Mouse (Mus musculus): ENCODE data around the gene Ajm1. TPM values are rescaled to one million over a fixed set of nuclear protein-coding genes. Genes with fewer than 3 reads are reported as not detected.

Ajm1 gene
- polyA plus RNA-seq, 1 experiment from 2014 or later, result 0.28 TPM

DNA sequence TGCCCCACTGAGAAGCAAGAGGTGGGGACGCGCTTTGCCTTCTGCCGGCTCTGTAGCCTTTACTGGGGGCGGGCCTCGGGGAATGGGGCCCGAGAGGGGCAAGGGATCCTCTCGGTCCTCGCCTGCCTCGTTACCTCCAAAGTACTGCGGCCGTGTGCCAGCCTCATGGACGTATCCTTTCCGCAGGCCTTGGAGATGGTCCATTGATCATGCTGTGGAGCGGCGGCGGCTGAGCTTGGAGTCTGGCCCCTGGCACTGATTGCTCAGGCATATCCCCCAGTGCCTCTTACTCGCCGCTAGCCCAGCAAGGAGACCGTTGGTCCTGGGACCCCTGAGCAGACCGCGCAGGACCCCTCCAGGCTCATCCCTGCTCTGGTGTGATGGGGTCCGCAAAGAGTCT lies 34.8 kb upstream of the Ajm1 start:
- Histone ChIP-seq H3K4me1 (replicated peaks; ENCODE audit: control insufficient read depth, insufficient read depth, low read length) (no peaks in the 10 kb centered on the region; the same call in 1 of the 2 replicates), H3K27me3 (ENCODE audit: control insufficient read depth, insufficient read depth, low read length) (peaks cover 22% of the 10 kb centered on the region), H3K27ac (ENCODE audit: low read depth, low read length) (no peak overlapping the region), H3K4me2 (ENCODE audit: low read depth, low read length, severe bottlenecking) (no peak overlapping the region), H3K4me3 (ENCODE audit: low read depth, low read length) (no peak overlapping the region), H3K9ac (ENCODE audit: low read length) (no peak overlapping the region), H3K9me3 (ENCODE audit: control insufficient read depth, low read length) (no peaks in the 10 kb centered on the region), H3K36me3 (ENCODE audit: control insufficient read depth, insufficient read depth, low read length) (no peaks in the 10 kb centered on the region)
- no peak for DNase-seq (ENCODE audit: low spot score)
- ATAC-seq (replicated peaks; ENCODE audit: low FRiP score), result no peak
- WGBS, result 22% methylated on average over 21 of the region's 22 CpGs

- Histone ChIP-seq H3K36me3 (ENCODE audit: control insufficient read depth, insufficient read depth, low read length) (no peaks in the 10 kb centered on the region), H3K9ac (ENCODE audit: low read length) (peak overlapping the region; percentile 35; the same call in 1 of the 2 replicates), H3K4me3 (ENCODE audit: low read depth, low read length) (peak overlapping the region; percentile 99), H3K4me2 (ENCODE audit: low read depth, low read length, severe bottlenecking) (peak overlapping the region; percentile 71), H3K9me3 (ENCODE audit: control insufficient read depth, low read length) (no peaks in the 10 kb centered on the region), H3K27me3 (ENCODE audit: control insufficient read depth, insufficient read depth, low read length) (no peaks in the 10 kb centered on the region; the same call in 1 of the 2 replicates), H3K4me1 (replicated peaks; ENCODE audit: control insufficient read depth, insufficient read depth, low read length) (peaks cover 3% of the 10 kb centered on the region; the same call in 1 of the 2 replicates), H3K27ac (ENCODE audit: low read depth, low read length) (no peak overlapping the region)
- 67% methylated on average over 10 of the region's 10 CpGs for WGBS
- DNase-seq (ENCODE audit: low spot score) (no peak), ATAC-seq (replicated peaks; ENCODE audit: low FRiP score) (no peak)
These were observed 27.1 kb upstream of the Ajm1 start for GRCm38 (mm10) chr2:25608671-25609070.

GRCm38 (mm10) chr2:25607761-25608622 lies 26.4 kb upstream of the Ajm1 start, which contains the start of gene Rabl6:
Gene Rabl6 (minus strand): TSS chr2:25608521.
- Histone ChIP-seq H3K4me1 (replicated peaks; ENCODE audit: control insufficient read depth, insufficient read depth, low read length) (peaks cover 3% of the 10 kb centered on the region; the same call in 1 of the 2 replicates), H3K36me3 (ENCODE audit: control insufficient read depth, insufficient read depth, low read length) (no peaks in the 10 kb centered on the region), H3K27ac (ENCODE audit: low read depth, low read length) (peak within 1 kb of the TSS; percentile 85), H3K27me3 (ENCODE audit: control insufficient read depth, insufficient read depth, low read length) (no peaks in the 10 kb centered on the region; the same call in 1 of the 2 replicates), H3K4me2 (ENCODE audit: low read depth, low read length, severe bottlenecking) (peak within 1 kb of the TSS; percentile 71), H3K9ac (ENCODE audit: low read length) (peak within 1 kb of the TSS; percentile 96), H3K9me3 (ENCODE audit: control insufficient read depth, low read length) (no peaks in the 10 kb centered on the region), H3K4me3 (ENCODE audit: low read depth, low read length) (peak within 1 kb of the TSS; percentile 99)
- DNase-seq (ENCODE audit: low spot score) (peak; percentile 91), ATAC-seq (replicated peaks; ENCODE audit: low FRiP score) (peak; percentile 94)
- under 1% methylated on average over 80 of the region's 80 CpGs for WGBS

GRCm38 (mm10) chr2:25602526-25602925 lies 21.0 kb upstream of the Ajm1 start:
- no peak overlapping the region for H3K9ac ChIP-seq (ENCODE audit: low read length)
- 93% methylated on average over 5 of the region's 5 CpGs for WGBS
- ATAC-seq (replicated peaks; ENCODE audit: low FRiP score) (no peak), DNase-seq (ENCODE audit: low spot score) (no peak)
- H3K4me2 ChIP-seq (ENCODE audit: low read depth, low read length, severe bottlenecking), result no peak overlapping the region
- H3K27me3 ChIP-seq (ENCODE audit: control insufficient read depth, insufficient read depth, low read length), result no peaks in the 10 kb centered on the region
- no peak overlapping the region for H3K4me3 ChIP-seq (ENCODE audit: low read depth, low read length)
- no peak overlapping the region for H3K27ac ChIP-seq (ENCODE audit: low read depth, low read length)
- peaks cover 3% of the 10 kb centered on the region for H3K36me3 ChIP-seq (ENCODE audit: control insufficient read depth, insufficient read depth, low read length)
- no peaks in the 10 kb centered on the region for H3K9me3 ChIP-seq (ENCODE audit: control insufficient read depth, low read length)
- H3K4me1 ChIP-seq (replicated peaks; ENCODE audit: control insufficient read depth, insufficient read depth, low read length), result no peaks in the 10 kb centered on the region

- DNase-seq (ENCODE audit: low spot score) (no peak), ATAC-seq (replicated peaks; ENCODE audit: low FRiP score) (no peak)
- H3K9ac ChIP-seq (ENCODE audit: low read length), result no peak overlapping the region
- peaks cover 10% of the 10 kb centered on the region for H3K36me3 ChIP-seq (ENCODE audit: control insufficient read depth, insufficient read depth, low read length)
- no peaks in the 10 kb centered on the region for H3K27me3 ChIP-seq (ENCODE audit: control insufficient read depth, insufficient read depth, low read length)
- H3K27ac ChIP-seq (ENCODE audit: low read depth, low read length), result no peak overlapping the region
- no peaks in the 10 kb centered on the region for H3K4me1 ChIP-seq (replicated peaks; ENCODE audit: control insufficient read depth, insufficient read depth, low read length)
- no peak overlapping the region for H3K4me3 ChIP-seq (ENCODE audit: low read depth, low read length)
- 93% methylated on average over 2 of the region's 2 CpGs for WGBS
- H3K9me3 ChIP-seq (ENCODE audit: control insufficient read depth, low read length), result no peaks in the 10 kb centered on the region
- no peak overlapping the region for H3K4me2 ChIP-seq (ENCODE audit: low read depth, low read length, severe bottlenecking)
These were observed 18.5 kb upstream of the Ajm1 start for GRCm38 (mm10) chr2:25600037-25600436.

GRCm38 (mm10) chr2:25598749-25599148 lies 17.2 kb upstream of the Ajm1 start:
- no peak for ATAC-seq (replicated peaks; ENCODE audit: low FRiP score)
- no peak overlapping the region for H3K4me3 ChIP-seq (ENCODE audit: low read depth, low read length)

DNA sequence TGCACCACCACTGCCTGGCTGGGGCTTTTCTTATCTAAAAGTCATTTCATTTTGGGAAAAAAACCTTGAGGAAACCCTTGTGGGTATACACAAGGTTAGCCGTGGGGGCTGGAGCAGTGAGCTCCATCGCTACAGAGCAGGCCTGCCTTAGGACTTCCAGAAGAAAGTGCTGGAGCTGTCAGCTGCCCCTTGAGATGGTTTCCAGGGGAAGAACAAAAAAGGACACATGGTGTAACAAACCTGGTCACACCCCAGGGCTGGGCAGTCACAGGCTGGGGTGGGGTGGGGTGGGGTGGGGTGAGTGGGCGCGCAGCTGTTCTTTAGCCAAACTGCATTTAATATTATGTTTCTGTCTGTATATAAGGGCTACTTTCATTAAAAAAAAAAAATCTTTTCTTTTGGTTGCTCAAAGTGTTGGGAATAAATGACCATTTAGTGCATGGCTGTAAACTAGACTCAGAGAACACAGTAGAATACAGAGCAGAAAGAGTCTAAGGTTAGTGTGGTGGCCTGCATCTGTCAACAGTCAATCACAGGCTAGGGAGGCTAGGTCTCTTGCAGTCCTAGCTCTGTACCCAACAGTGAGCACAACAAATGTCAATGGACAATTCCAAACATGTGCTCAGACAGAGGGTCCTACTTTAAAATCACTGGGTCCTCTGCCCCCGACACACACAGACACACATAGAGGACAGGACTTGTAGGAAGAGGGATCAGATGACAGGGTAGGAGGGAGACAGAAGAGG lies 15.4 kb upstream of the Ajm1 start:
- no peak for DNase-seq (ENCODE audit: low spot score)
- H3K27ac ChIP-seq (ENCODE audit: low read depth, low read length), result no peak overlapping the region
- ATAC-seq (replicated peaks; ENCODE audit: low FRiP score), result no peak
- H3K27me3 ChIP-seq (ENCODE audit: control insufficient read depth, insufficient read depth, low read length), result no peaks in the 10 kb centered on the region
- WGBS, result 96% methylated on average over 5 of the region's 5 CpGs
- no peaks in the 10 kb centered on the region for H3K9me3 ChIP-seq (ENCODE audit: control insufficient read depth, low read length)
- peaks cover 21% of the 10 kb centered on the region for H3K36me3 ChIP-seq (ENCODE audit: control insufficient read depth, insufficient read depth, low read length)
- no peak overlapping the region for H3K4me3 ChIP-seq (ENCODE audit: low read depth, low read length)
- H3K4me1 ChIP-seq (replicated peaks; ENCODE audit: control insufficient read depth, insufficient read depth, low read length), result no peaks in the 10 kb centered on the region
- no peak overlapping the region for H3K4me2 ChIP-seq (ENCODE audit: low read depth, low read length, severe bottlenecking)
- H3K9ac ChIP-seq (ENCODE audit: low read length), result no peak overlapping the region

More at GRCm38 (mm10) chr2:25598749-25599148, 17.2 kb upstream of the Ajm1 start:
- no peak for DNase-seq (ENCODE audit: low spot score)
- no peak overlapping the region for H3K4me2 ChIP-seq (ENCODE audit: low read depth, low read length, severe bottlenecking)
- WGBS, result 88% methylated on average over 1 of the region's 1 CpGs
- no peak overlapping the region for H3K9ac ChIP-seq (ENCODE audit: low read length)
- H3K9me3 ChIP-seq (ENCODE audit: control insufficient read depth, low read length), result no peaks in the 10 kb centered on the region
- no peaks in the 10 kb centered on the region for H3K4me1 ChIP-seq (replicated peaks; ENCODE audit: control insufficient read depth, insufficient read depth, low read length)
- H3K27ac ChIP-seq (ENCODE audit: low read depth, low read length), result no peak overlapping the region
- peaks cover 13% of the 10 kb centered on the region for H3K36me3 ChIP-seq (ENCODE audit: control insufficient read depth, insufficient read depth, low read length)
- no peaks in the 10 kb centered on the region for H3K27me3 ChIP-seq (ENCODE audit: control insufficient read depth, insufficient read depth, low read length)

DNA sequence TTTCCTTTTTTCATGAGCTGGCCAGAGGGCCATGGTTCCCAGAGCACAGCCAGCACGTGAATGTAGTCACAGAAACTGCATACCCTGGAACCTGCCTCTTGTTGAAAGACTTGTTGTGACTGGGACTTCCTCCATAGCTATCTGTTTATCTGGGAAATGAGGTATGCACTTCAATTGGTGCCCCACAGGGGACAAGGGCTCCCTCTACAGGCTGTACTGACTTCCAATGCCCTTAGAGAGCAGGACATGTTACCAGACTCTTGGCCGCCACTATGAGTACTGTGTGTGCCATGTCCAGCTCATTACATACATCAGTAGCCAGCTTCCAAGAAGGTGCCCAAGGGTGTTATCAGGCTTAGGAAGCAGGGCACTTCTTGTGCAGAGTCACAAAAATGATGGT lies 10.3 kb upstream of the Ajm1 start:
- Histone ChIP-seq H3K4me2 (ENCODE audit: low read depth, low read length, severe bottlenecking) (no peak overlapping the region), H3K9me3 (ENCODE audit: control insufficient read depth, low read length) (no peaks in the 10 kb centered on the region), H3K9ac (ENCODE audit: low read length) (no peak overlapping the region), H3K36me3 (ENCODE audit: control insufficient read depth, insufficient read depth, low read length) (peaks cover 18% of the 10 kb centered on the region), H3K27ac (ENCODE audit: low read depth, low read length) (no peak overlapping the region), H3K4me1 (replicated peaks; ENCODE audit: control insufficient read depth, insufficient read depth, low read length) (no peaks in the 10 kb centered on the region), H3K27me3 (ENCODE audit: control insufficient read depth, insufficient read depth, low read length) (no peaks in the 10 kb centered on the region), H3K4me3 (ENCODE audit: low read depth, low read length) (no peak overlapping the region)
- ATAC-seq (replicated peaks; ENCODE audit: low FRiP score) (no peak), DNase-seq (ENCODE audit: low spot score) (no peak)
- 83% methylated on average over 2 of the region's 2 CpGs for WGBS
